Mouse (Mus musculus): ENCODE results near the gene C130073F10Rik.
"Not testable (repeated sequence)": the region's sequence is repeated elsewhere in the genome, so short reads cannot be mapped to it uniquely, and the experiment has no call there.

Gene C130073F10Rik

GRCm38 (mm10) chr4:101893656-101894420 lies at the start of gene C130073F10Rik:
TSS of gene C130073F10Rik (minus strand) at chr4:101893789.
- no peak for DNase-seq

GRCm38 (mm10) chr4:101940107-101940506 lies 46.5 kb upstream of the C130073F10Rik start, which contains the start of gene Gm12794:
TSS of gene Gm12794 (plus strand) at chr4:101940407.
- DNase-seq = not testable (repeated sequence)

- not testable (repeated sequence) for DNase-seq
Measured at GRCm38 (mm10) chr4:101908821-101909220, 15.2 kb upstream of the C130073F10Rik start, which contains the start of gene Gm12800. TSS of gene Gm12800 (plus strand) at chr4:101909121.

- no peak for DNase-seq
Measured at GRCm38 (mm10) chr4:101889377-101889776, 4.2 kb downstream of the C130073F10Rik start.

GRCm38 (mm10) chr4:101883641-101884040 lies 9.9 kb downstream of the C130073F10Rik start:
- DNase-seq = no peak

- not testable (repeated sequence) for DNase-seq
Measured at GRCm38 (mm10) chr4:101875687-101876086, 17.9 kb downstream of the C130073F10Rik start.

GRCm38 (mm10) chr4:101872031-101872430 lies 21.6 kb downstream of the C130073F10Rik start:
- not testable (repeated sequence) for DNase-seq

- no peak for DNase-seq
Measured at GRCm38 (mm10) chr4:101862289-101862688, 31.3 kb downstream of the C130073F10Rik start.

GRCm38 (mm10) chr4:101860873-101861272 lies 32.7 kb downstream of the C130073F10Rik start:
- DNase-seq = peak; percentile 32

- no peak for DNase-seq
Measured at GRCm38 (mm10) chr4:101850908-101851307, 42.7 kb downstream of the C130073F10Rik start.

GRCm38 (mm10) chr4:101843923-101844322 lies 49.7 kb downstream of the C130073F10Rik start, which contains the start of gene B020004J07Rik:
TSS of gene B020004J07Rik (minus strand) at chr4:101844023.
- DNase-seq = not testable (repeated sequence)

Data from kidney, postnatal 14 days (tissue).